Mouse (Mus musculus): ENCODE data around the gene Ddah1. TPM values are rescaled to one million over a fixed set of nuclear protein-coding genes. Genes with fewer than 3 reads are reported as not detected.
A peak's percentile ranks its signal among the peaks of the same experiment; 100 is the strongest.

The Ddah1 gene
- total and polyA plus RNA-seq, 3 experiments = 4.5 to 5.9 (median 5.4) TPM

DNA sequence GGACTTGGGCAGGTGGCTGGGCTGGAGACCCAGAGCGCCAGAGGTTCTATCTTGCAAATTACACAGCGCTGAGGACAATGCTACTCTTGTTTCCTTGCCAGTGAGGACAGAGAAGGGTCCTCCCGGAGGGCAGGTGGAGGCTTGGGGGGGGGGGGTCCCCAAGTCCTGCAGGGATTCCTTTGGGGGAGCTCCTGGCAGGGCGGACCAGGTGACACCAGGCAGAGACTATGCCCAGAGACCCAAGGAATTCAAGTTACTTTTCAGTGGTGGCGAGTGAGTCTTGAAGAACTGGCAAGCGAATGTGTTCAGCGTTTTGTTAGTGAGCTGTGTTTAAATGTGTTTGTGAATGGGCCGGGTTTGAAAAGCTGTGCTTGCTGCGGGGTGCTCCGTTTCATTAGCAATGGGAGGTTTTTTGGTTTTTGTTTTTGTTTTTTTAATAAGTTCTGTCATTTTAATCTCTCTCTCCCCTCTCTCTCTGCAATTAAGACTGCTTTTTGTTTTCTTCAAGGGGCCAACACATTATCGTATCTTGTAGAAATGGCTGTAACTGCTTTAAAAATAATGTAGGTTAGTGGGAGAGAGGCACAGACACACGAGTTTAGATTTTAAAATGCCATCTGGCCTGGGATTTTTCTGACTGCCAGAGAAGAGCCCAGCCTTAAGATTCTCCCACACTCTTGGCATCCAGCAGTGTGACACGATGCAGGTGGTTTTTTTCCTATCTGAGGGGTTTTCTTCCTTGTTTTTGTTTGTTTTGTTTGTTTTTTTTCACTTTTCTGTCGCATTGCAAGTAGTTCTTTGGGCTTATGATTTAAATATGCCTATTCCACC lies 1.1 kb downstream of the Ddah1 start:
- Histone ChIP-seq H3K27me3 (ENCODE audit: control insufficient read depth, insufficient read depth, low read length) (no peaks in the 10 kb centered on the region), H3K4me1 (ENCODE audit: control insufficient read depth, insufficient read depth, low read length) (peaks cover 1% of the 10 kb centered on the region; the same call in 1 of the 2 replicates), H3K36me3 (ENCODE audit: control insufficient read depth, insufficient read depth, low read length) (no peaks in the 10 kb centered on the region), H3K79me2 (replicated peaks; ENCODE audit: control insufficient read depth, insufficient read depth, low read length) (no peaks in the 10 kb centered on the region), H3K4me3 (peak overlapping the region; percentile 60), H3K27ac (no peak overlapping the region), H3K9ac (ENCODE audit: low read depth, low read length) (no peak overlapping the region; the same call in 1 of the 2 replicates)
- 50% methylated on average over 14 of the region's 14 CpGs for WGBS
- intact Hi-C loops (cut with DNase I) = loop anchor here (2.0 to 10.0 kb wide), 3 partner anchors 107 to 285 kb away; no protein-coding TSS in a partner anchor
- no peak for TF ChIP-seq POLR2A (IDR thresholded peaks at IDR 0.05; ENCODE audit: insufficient read depth, low read depth, low read length)
- TF ChIP-seq CTCF (IDR thresholded peaks at IDR 0.05) = no peak
- TF ChIP-seq EP300 (IDR thresholded peaks at IDR 0.05; ENCODE audit: insufficient read depth, low read depth, low read length) = no peak
- no peak for DNase-seq

DNA sequence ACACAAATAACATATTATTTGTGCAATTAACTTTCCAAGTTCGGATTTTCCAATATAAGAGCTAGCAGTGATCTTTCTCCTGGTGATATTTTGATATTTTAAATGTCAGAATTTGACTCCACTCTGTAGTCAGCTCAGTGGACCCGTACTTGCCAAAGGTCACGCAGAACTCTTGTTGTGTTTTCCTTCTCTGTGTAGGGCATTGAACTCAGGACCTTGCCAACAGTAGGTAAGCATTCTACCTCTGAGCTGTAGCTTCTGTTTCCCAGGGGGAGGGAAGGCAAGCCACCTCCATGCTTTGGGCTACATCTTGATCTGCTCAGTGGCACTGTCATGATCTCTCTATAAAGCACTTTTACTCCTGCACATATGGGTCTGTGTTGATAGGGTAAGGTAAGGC lies 2.1 kb downstream of the Ddah1 start:
- no peak overlapping the region for H3K27ac ChIP-seq
- peaks cover 1% of the 10 kb centered on the region; the same call in 1 of the 2 replicates for H3K4me1 ChIP-seq (ENCODE audit: control insufficient read depth, insufficient read depth, low read length)
- no peak overlapping the region for H3K9ac ChIP-seq (ENCODE audit: low read depth, low read length)
- intact Hi-C loops (cut with DNase I) = no loop called here
- H3K4me3 ChIP-seq = no peak overlapping the region
- H3K79me2 ChIP-seq (replicated peaks; ENCODE audit: control insufficient read depth, insufficient read depth, low read length) = no peaks in the 10 kb centered on the region
- H3K27me3 ChIP-seq (ENCODE audit: control insufficient read depth, insufficient read depth, low read length) = no peaks in the 10 kb centered on the region
- DNase-seq = no peak
- TF ChIP-seq EP300 (IDR thresholded peaks at IDR 0.05; ENCODE audit: insufficient read depth, low read depth, low read length) = no peak
- no peak for TF ChIP-seq CTCF (IDR thresholded peaks at IDR 0.05)
- no peak for TF ChIP-seq POLR2A (IDR thresholded peaks at IDR 0.05; ENCODE audit: insufficient read depth, low read depth, low read length)
- H3K36me3 ChIP-seq (ENCODE audit: control insufficient read depth, insufficient read depth, low read length) = no peaks in the 10 kb centered on the region
- 96% methylated on average over 3 of the region's 3 CpGs for WGBS

DNA sequence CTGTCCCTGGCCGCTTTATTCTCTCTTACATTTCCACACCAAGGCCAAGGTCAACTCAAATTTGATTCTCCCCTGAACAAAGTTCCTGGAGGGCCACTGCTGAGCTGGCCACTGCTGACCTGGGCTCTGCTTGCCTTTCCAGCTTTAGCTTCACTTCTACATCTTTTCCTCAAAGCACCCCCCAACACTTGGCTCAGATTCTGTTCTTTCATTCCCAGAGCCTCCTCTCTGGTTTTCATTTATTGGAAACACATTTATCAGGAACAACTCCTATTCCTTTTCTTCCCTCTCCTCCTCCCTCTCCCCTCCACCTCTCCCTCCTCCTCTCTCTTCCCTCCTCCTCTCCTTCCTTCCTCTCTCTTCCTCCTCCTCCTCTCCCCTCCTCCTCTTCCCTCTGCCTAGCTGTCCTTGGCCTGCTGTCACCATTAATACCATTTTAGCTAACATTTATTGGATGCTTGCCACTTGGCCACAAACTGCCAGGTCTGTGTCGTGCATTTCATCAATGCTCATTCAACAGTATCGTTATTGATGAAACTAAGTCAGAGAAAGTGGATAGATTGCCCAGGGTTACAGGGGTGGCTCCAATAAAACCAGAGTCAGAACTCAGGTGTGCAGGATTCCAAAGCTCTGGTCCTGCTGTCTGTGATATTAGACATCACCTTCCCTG lies 3.2 kb downstream of the Ddah1 start:
- Histone ChIP-seq H3K27me3 (ENCODE audit: control insufficient read depth, insufficient read depth, low read length) (no peaks in the 10 kb centered on the region), H3K79me2 (replicated peaks; ENCODE audit: control insufficient read depth, insufficient read depth, low read length) (no peaks in the 10 kb centered on the region), H3K36me3 (ENCODE audit: control insufficient read depth, insufficient read depth, low read length) (no peaks in the 10 kb centered on the region), H3K9ac (ENCODE audit: low read depth, low read length) (no peak overlapping the region), H3K4me1 (ENCODE audit: control insufficient read depth, insufficient read depth, low read length) (peaks cover 1% of the 10 kb centered on the region; the same call in 1 of the 2 replicates), H3K4me3 (no peak overlapping the region), H3K27ac (no peak overlapping the region)
- WGBS = 58% methylated on average over 3 of the region's 3 CpGs
- intact Hi-C loops (cut with DNase I) = no loop called here
- TF ChIP-seq CTCF (IDR thresholded peaks at IDR 0.05) (no peak), POLR2A (IDR thresholded peaks at IDR 0.05; ENCODE audit: insufficient read depth, low read depth, low read length) (no peak), EP300 (IDR thresholded peaks at IDR 0.05; ENCODE audit: insufficient read depth, low read depth, low read length) (no peak)
- no peak for DNase-seq

DNA sequence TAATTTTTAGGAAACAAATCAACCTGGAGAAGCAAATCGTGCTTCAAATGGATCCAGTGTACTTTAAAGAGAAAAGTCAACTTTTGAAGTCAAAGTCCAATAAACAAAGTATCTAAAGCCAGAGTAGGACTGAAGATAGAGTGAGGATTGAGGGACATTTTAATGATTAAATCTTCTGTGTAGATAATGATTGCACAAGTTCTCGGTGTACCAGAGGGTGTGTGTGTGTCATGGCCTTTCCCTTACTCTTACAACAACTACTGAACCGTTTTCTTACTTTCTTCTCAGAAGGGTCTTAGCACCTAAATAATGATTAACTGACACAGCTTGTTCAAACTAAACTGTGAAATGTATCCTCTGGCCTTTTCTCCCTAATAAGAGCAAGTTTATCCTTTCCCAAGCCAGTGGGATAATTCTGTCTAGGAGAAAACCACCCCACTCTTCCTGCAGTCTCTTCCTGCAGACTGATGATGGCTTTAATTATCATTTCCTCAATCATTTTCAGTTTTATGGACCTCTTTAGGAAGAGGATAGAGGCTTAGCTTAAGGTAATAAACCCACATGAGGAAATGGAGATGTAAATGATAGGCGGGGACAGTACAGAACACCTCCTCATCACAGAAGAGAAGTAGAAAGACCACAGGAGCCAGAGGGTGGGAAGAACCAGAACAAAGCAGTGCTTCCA lies 4.6 kb downstream of the Ddah1 start:
- Histone ChIP-seq H3K4me1 (ENCODE audit: control insufficient read depth, insufficient read depth, low read length) (0 out of 2 replicates have a peak, but pooled peaks cover 1% of the 10 kb centered on the region), H3K4me3 (no peak overlapping the region), H3K27me3 (ENCODE audit: control insufficient read depth, insufficient read depth, low read length) (no peaks in the 10 kb centered on the region), H3K9ac (ENCODE audit: low read depth, low read length) (no peak overlapping the region), H3K27ac (no peak overlapping the region), H3K36me3 (ENCODE audit: control insufficient read depth, insufficient read depth, low read length) (no peaks in the 10 kb centered on the region), H3K79me2 (replicated peaks; ENCODE audit: control insufficient read depth, insufficient read depth, low read length) (no peaks in the 10 kb centered on the region)
- TF ChIP-seq EP300 (IDR thresholded peaks at IDR 0.05; ENCODE audit: insufficient read depth, low read depth, low read length) (no peak), CTCF (IDR thresholded peaks at IDR 0.05) (no peak), POLR2A (IDR thresholded peaks at IDR 0.05; ENCODE audit: insufficient read depth, low read depth, low read length) (no peak)
- intact Hi-C loops (cut with DNase I) = no loop called here
- DNase-seq = no peak
- WGBS = 84% methylated on average over 4 of the region's 4 CpGs

DNA sequence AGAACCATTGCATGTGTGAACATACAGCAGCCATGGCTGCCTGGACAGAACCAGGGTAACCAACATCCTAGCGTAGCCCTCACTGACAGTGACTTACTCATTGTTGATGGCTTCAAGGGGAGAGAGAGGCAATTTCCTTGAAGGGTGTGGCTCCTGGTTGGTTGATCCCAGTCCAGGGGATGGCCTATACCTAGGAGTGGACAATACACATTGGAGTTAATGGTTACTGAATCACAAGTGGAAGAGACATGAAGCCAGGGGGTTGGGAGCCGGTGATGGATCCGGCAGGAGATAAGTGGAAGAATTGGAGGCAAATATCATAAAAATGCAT lies 5.1 kb downstream of the Ddah1 start:
- H3K27me3 ChIP-seq (ENCODE audit: control insufficient read depth, insufficient read depth, low read length) = no peaks in the 10 kb centered on the region
- H3K36me3 ChIP-seq (ENCODE audit: control insufficient read depth, insufficient read depth, low read length) = no peaks in the 10 kb centered on the region
- no peak for DNase-seq
- no peak overlapping the region for H3K9ac ChIP-seq (ENCODE audit: low read depth, low read length)
- 96% methylated on average over 3 of the region's 3 CpGs for WGBS
- no peak overlapping the region for H3K4me3 ChIP-seq
- H3K79me2 ChIP-seq (replicated peaks; ENCODE audit: control insufficient read depth, insufficient read depth, low read length) = no peaks in the 10 kb centered on the region
- H3K4me1 ChIP-seq (ENCODE audit: control insufficient read depth, insufficient read depth, low read length) = no peaks in the 10 kb centered on the region
- no peak overlapping the region for H3K27ac ChIP-seq
- no peak for TF ChIP-seq CTCF (IDR thresholded peaks at IDR 0.05)
- no peak for TF ChIP-seq EP300 (IDR thresholded peaks at IDR 0.05; ENCODE audit: insufficient read depth, low read depth, low read length)
- TF ChIP-seq POLR2A (IDR thresholded peaks at IDR 0.05; ENCODE audit: insufficient read depth, low read depth, low read length) = no peak
- intact Hi-C loops (cut with DNase I) = no loop called here
